Mouse (Mus musculus): ENCODE data around the gene Mobp. TPM values are rescaled to one million over a fixed set of nuclear protein-coding genes. Genes with fewer than 3 reads are reported as not detected.

Mobp gene
- total RNA-seq, 2 experiments from 2014 or later: 0.77 TPM; not detected in 1

DNA sequence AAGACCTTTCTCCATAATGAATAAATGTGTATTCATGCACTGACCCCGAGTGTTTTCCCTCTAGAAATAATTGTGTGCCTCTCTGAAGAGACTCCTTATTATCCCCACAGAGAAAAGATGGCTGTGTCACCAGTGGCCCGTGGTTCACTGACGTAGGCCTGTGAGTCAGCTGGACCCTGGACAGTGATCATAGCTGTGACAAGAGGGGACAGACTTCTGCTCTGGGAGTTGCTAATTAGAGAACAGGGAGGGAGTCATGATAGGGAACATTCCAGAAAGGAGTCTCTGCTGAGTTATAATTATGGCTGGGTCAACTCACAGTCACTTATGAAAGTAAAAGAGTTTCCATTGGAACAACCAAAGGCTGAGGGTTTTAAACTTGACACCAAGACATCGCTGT is 61.4 kb downstream of the Mobp start:
- DNase-seq: no peak

- no peak for DNase-seq
Measured at GRCm38 (mm10) chr9:120212936-120213335, 63.4 kb downstream of the Mobp start.

DNA sequence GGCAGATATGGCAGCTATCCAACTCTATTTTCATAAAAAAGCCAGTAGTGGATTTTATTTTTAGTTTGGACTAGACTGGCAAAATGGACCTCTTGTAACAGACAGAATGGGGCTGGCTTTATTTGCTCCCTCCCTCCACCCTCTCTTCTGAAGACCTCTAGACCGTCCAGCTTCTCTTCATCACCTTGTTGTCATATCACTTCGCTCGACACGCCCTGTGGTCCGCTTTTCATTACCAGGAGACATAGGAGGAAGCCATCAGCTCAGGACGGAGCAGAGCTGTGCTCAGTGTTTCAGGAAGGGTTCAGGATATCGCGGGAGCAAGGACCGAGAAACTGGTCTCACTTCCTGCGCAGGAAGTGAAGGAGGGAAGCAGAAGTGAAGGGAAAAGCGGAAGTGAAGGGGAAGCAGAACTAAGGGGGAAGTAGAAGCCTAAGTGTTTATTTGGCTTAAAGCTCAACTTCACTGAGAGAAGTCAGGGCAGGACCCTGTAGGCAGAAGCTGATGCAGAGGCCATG is 65.5 kb downstream of the Mobp start:
- DNase-seq: no peak

GRCm38 (mm10) chr9:120219411-120219810 is 69.9 kb downstream of the Mobp start:
- no peak for DNase-seq

Other genes with a start within 250 kb of the Mobp start
- gene Gorasp1, start 212.1 kb upstream of the Mobp start, total RNA-seq (2021): 10 to 100 TPM; 16.2 to 17.6 TPM
- gene Ttc21a, start 212.1 kb upstream of the Mobp start, total RNA-seq (2021): under 1 TPM in 1 of 2 experiments, not detected in 1; 0.11 TPM
- 1 to 10 TPM; 2.6 to 3.4 TPM for gene Csrnp1, start 165.0 kb upstream of the Mobp start, total RNA-seq (2021)
- 10 to 100 TPM; 58.2 to 84.6 TPM for gene Xirp1, start 126.1 kb upstream of the Mobp start, total RNA-seq (2021)
- 1 to 10 TPM; 2.0 to 3.2 TPM for gene Cx3cr1, start 79.8 kb upstream of the Mobp start, total RNA-seq (2021)
- gene Ccr8, start 57.6 kb upstream of the Mobp start, total RNA-seq (2021): under 1 TPM in 1 of 2 experiments, not detected in 1; 0.23 TPM
- gene Slc25a38, start 39.3 kb upstream of the Mobp start, total RNA-seq (2021): 1 to 10 TPM; 8.9 to 9.8 TPM
- gene Rpsa, start 22.0 kb upstream of the Mobp start, total RNA-seq (2021): 100 to 1,000 TPM; 710 to 760 TPM
- 1 to 10 TPM in 1 of 2 experiments, under 1 TPM in 1; 0.54 to 1.5 TPM for gene Myrip, start 151.8 kb downstream of the Mobp start, total RNA-seq (2021)

Data from gastrocnemius, postnatal 10 days (tissue).